Mouse (Mus musculus) hindbrain, embryonic 13.5 days (tissue): ENCODE measurements around the gene Myadm. TPM values are rescaled to one million over a fixed set of nuclear protein-coding genes. Genes with fewer than 3 reads are reported as not detected.

Experiments
- polyA plus RNA-seq: library from polyadenylated mRNA; unstranded; fragments of >200 nt; fragmentation: Nextera tagmentation; extraction: Ambion mirVana; gene quantifications from 2 replicates; pipeline ENCODE4 v1.2.1, GENCODE M21; 2015

Myadm gene
- polyA plus RNA-seq, 1 experiment from 2014 or later: 29.0 TPM

Other genes starting within 250 kb of the Myadm start
- not detected in 2 replicates for gene AU018091, start 119.9 kb upstream of the Myadm start, polyA plus RNA-seq
- 0.05 TPM in 1 of 2 replicates, not detected in the other for gene Nlrp12, start 39.3 kb upstream of the Myadm start, polyA plus RNA-seq
- 0.81 and 0.83 TPM in 2 replicates for gene Prkcg, start 99 bp downstream of the Myadm start, polyA plus RNA-seq
- gene Cacng7, start 43.9 kb downstream of the Myadm start, polyA plus RNA-seq: 4.3 and 4.7 TPM in 2 replicates
- gene Cacng8, start 101.6 kb downstream of the Myadm start, polyA plus RNA-seq: 12.4 and 12.9 TPM in 2 replicates
- gene Cacng6, start 135.1 kb downstream of the Myadm start, polyA plus RNA-seq: 0.13 and 0.16 TPM in 2 replicates
- gene Tarm1, start 213.5 kb downstream of the Myadm start, polyA plus RNA-seq: not detected in 2 replicates